Mouse (Mus musculus) megakaryocyte, embryonic 14.5 days (primary cell): ENCODE data around the gene Cask. TPM values are rescaled to one million over a fixed set of nuclear protein-coding genes. Genes with fewer than 3 reads are reported as not detected.

Experiments
- H3K27me3 ChIP-seq: replicated peaks from 2 replicates; pipeline ENCODE3; 2012; ENCODE audit warnings: inconsistent platforms
- H3K36me3 ChIP-seq: replicated peaks from 2 replicates; pipeline ENCODE3; 2012; ENCODE audit warnings: low read length, inconsistent platforms, mixed read lengths
- H3K4me1 ChIP-seq: 2 replicates; pipeline ENCODE4 v1.6.1; 2012; ENCODE audit warnings: inconsistent platforms
- H3K4me3 ChIP-seq: replicated peaks from 2 replicates; pipeline ENCODE3; 2012; ENCODE audit warnings: moderate library complexity, mild to moderate bottlenecking, inconsistent platforms
- H3K9me3 ChIP-seq: 2 replicates; pipeline ENCODE4 v1.6.1; 2012; ENCODE audit warnings: inconsistent platforms
- FLI1 ChIP-seq: IDR thresholded peaks from 2 replicates; pipeline ENCODE4 v1.6.1; 2012; ENCODE audit warnings: low read length, inconsistent platforms, mixed read lengths
- GATA1 ChIP-seq: IDR thresholded peaks from 3 replicates; pipeline ENCODE4 v1.6.1; 2012; ENCODE audit warnings: mixed read lengths, low read length, inconsistent platforms, borderline replicate concordance
- polyA plus RNA-seq: library from polyadenylated mRNA; stranded (reverse); fragments of >175 nt; gene quantifications from 2 replicates; pipeline ENCODE4 v1.2.3, GENCODE M21; 2012; ENCODE audit warnings: low replicate concordance; ENCODE audit not compliant: insufficient read depth

Cask gene
- polyA plus RNA-seq, 1 experiment, result 0.16 TPM

DNA sequence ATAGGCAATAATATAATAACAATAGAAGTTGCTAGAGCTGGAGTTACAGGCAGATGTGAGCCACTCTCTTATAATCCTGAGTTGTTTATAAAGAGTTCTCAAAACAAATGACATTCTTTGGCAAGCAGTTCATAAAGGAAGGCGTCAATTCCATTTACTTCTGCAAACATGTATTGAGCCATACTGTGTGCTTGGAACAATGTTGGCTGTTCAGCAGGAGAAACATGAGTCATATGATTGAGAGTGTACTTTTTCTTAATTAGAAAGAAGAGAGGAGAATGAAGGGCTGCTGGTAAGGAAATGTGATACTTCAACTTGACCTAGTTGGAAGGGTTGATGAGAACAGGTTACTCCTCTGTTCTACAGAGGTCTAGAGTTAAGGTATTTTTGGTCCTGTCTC is 368.6 kb downstream of the Cask start:
- no peak for TF ChIP-seq FLI1
- TF ChIP-seq GATA1, result no peak
- H3K36me3 ChIP-seq, result peaks cover 16% of the 10 kb centered on the region
- H3K9me3 ChIP-seq, result peaks cover 21% of the 10 kb centered on the region
- no peak overlapping the region for H3K4me3 ChIP-seq
- H3K4me1 ChIP-seq, result no peaks in the 10 kb centered on the region
- H3K27me3 ChIP-seq, result peaks cover 12% of the 10 kb centered on the region

DNA sequence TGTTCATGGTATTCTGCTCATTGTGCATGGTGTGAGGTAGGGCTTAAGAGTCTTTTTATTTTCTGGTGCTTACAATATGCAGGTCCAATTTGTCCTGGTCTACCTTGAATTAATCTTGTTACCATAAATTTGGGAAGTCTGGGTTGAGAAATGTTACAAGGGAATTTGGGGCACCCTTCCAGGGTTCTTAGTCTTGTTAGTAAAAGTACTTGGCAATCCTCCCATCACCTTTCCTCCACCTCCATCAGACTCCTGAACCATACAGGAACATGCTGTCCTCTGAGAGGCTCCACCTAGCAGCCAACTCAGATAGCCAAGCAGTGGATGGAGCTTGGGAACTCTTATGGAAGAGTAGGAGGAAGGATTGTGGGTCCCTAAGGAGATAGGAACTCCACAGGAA is 371.6 kb downstream of the Cask start:
- Histone ChIP-seq H3K36me3 (no peaks in the 10 kb centered on the region), H3K9me3 (peaks cover 6% of the 10 kb centered on the region; the same call in 1 of the 2 replicates), H3K27me3 (peaks cover 5% of the 10 kb centered on the region), H3K4me3 (no peak overlapping the region), H3K4me1 (peaks cover 4% of the 10 kb centered on the region; the same call in 1 of the 2 replicates)
- TF ChIP-seq GATA1, result no peak
- TF ChIP-seq FLI1, result no peak

DNA sequence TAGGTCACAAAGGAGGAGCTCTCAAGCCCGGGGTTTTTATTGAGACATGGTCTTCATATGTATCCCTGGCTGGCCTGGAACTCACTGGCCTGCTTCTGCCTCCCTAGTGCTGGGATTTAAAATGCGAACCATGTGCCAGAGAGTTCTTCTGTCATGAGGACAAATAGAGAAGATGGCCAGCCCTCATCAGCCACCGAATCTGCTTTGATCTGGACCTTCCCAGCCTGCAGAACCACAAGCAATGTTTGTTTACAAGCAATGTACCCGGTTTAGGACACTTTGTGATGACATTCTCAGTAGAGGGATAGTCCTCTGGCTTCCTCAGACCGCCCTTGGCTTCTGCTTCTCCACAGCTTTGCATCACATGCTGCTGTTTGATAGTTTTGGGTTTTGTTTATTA is 372.9 kb downstream of the Cask start:
- H3K4me3 ChIP-seq, result no peak overlapping the region
- peaks cover 3% of the 10 kb centered on the region for H3K27me3 ChIP-seq
- H3K4me1 ChIP-seq, result peaks cover 14% of the 10 kb centered on the region
- H3K36me3 ChIP-seq, result no peaks in the 10 kb centered on the region
- peaks cover 6% of the 10 kb centered on the region; the same call in 1 of the 2 replicates for H3K9me3 ChIP-seq
- no peak for TF ChIP-seq GATA1
- TF ChIP-seq FLI1, result no peak

DNA sequence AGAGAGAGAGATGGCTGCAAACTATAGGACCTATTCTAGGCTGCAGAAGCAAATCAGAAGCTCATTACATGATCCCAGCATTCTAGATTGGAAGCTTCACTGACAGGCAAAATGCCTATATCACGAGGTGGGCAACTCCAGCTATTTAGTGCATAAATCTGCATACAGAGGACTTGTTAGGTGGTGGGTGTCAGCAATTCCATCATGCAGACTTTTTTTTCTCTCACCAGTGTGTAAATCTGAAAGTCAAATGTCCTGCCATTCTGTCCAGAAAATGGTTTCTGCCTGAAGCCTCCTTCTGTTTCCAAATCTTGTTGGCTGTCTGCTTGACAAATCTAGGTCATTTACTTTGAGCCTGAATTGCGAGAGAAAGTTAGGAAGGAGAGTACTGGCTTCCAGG is 373.6 kb downstream of the Cask start:
- H3K4me1 ChIP-seq, result peaks cover 20% of the 10 kb centered on the region
- H3K4me3 ChIP-seq, result no peak overlapping the region
- H3K36me3 ChIP-seq, result no peaks in the 10 kb centered on the region
- H3K9me3 ChIP-seq, result peaks cover 6% of the 10 kb centered on the region; the same call in 1 of the 2 replicates
- TF ChIP-seq FLI1 (no peak), GATA1 (no peak)
- peaks cover 3% of the 10 kb centered on the region for H3K27me3 ChIP-seq

DNA sequence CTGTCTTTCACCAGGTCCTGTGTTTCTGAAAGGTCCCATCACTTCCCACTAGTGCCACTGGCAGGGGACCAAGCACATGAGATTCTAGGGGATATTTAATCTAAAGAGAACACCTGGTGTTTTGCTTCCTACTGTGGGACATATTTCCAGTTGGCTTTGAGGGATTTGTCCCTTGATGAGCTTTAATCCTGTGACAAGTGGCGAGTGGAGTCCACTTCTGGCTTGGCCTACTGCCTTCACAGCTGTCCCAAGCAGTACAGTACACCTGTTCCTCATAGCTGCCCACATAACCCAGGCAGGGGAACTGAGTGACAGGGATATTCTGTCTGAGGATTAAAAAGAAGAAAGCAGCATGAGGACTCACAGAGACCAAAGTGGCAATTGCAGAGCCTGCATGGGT is 375.8 kb downstream of the Cask start:
- TF ChIP-seq GATA1, result no peak
- TF ChIP-seq FLI1, result no peak
- H3K36me3 ChIP-seq, result no peaks in the 10 kb centered on the region

DNA sequence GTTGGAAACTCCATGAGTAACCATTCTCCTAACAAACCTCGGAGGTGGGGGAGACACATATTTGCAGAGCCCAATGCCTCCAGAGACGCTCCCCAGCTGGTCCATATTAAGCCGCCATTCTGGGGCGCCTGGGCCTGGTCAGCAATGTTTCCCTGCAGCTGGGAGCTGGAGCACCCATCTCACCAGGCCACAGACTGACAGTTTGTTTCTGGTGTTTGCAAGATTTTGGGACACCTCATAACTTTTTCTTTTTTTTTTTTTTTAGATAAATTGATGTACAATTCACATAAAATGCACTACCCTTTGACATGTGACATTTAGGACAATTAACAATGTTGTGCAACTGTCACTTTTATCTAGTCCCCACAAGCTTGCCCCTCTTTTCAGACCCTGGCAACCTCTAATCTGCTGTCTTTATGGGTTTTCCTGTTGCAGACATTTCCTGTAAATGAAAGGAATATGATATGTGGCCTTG is 378.4 kb downstream of the Cask start:
- H3K9me3 ChIP-seq, result peaks cover 6% of the 10 kb centered on the region; the same call in 1 of the 2 replicates
- H3K4me3 ChIP-seq, result no peak overlapping the region
- H3K36me3 ChIP-seq, result no peaks in the 10 kb centered on the region
- TF ChIP-seq FLI1 (no peak), GATA1 (no peak)
- peaks cover 49% of the 10 kb centered on the region for H3K4me1 ChIP-seq
- peaks cover 2% of the 10 kb centered on the region for H3K27me3 ChIP-seq

More for the DNA sequence above, 375.8 kb downstream of the Cask start:
- H3K4me3 ChIP-seq, result no peak overlapping the region
- peaks cover 32% of the 10 kb centered on the region for H3K4me1 ChIP-seq
- H3K27me3 ChIP-seq, result peaks cover 3% of the 10 kb centered on the region
- peaks cover 6% of the 10 kb centered on the region; the same call in 1 of the 2 replicates for H3K9me3 ChIP-seq

DNA sequence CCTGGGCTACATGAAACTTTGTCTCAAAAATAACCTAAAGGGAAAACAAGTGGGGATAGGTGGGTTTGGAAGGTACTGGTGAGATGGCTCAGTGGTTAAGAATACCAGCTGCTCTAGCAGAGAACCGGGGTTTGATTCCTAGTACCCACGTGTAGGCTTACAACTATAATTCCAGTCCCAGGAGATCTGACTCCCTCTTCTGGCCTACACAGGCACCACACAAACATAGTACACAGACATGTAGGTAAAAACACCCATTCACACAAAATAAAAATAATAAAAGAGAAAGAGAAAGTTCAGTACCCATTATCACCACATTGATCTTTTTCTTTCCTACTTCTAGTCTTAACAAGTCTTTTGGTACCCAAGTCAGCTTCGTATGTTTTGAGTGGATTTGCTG is 379.2 kb downstream of the Cask start:
- TF ChIP-seq GATA1 (no peak), FLI1 (no peak)
- peaks cover 7% of the 10 kb centered on the region; the same call in 1 of the 2 replicates for H3K9me3 ChIP-seq
- peaks cover 49% of the 10 kb centered on the region for H3K4me1 ChIP-seq
- H3K36me3 ChIP-seq, result no peaks in the 10 kb centered on the region
- H3K4me3 ChIP-seq, result no peak overlapping the region
- peaks cover 2% of the 10 kb centered on the region for H3K27me3 ChIP-seq

DNA sequence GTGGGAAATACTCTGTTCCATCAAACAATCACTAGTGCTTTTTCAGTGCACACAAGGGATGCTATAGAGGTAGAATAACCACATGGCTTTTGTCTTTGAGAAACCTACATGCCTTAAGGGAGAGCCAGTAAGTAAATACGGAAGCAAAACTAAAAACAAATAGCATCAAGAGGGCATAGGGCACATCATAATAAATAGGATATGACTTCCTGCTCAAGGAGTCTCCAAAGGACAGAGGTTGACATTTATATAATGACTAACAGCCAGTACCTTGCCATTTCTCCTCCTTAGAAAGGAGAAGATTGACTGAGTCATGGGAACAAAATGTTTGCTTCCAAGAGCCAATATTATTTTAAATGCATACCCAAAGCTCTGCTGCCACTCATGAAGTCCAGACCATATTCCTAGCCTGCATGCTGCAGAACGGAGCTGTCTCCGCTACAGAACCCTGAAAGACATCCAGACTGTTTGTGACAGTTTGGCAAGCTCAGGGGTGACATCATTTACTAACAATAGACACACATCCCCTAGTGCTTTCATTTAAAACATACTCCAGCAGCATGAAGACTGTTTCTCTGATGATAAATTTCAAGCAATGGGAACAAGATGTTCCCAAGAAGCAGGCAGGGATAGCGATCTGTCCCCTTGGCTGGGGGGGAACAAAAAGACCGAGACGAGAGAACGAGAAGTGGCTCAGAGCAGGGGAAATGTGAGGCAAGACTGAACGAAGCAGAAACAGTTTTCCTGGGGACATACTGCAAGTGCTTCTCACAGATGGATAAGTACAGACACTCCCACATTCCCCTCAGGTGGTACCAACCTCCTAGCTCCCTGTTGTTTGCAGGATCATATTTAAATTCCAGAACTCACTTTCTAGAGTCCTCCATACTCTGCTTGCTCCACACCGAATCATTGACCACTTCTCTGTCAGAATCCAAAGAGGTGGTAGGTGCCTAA is 381.7 kb downstream of the Cask start:
- peaks cover 9% of the 10 kb centered on the region for H3K9me3 ChIP-seq
- TF ChIP-seq GATA1 (no peak), FLI1 (no peak)

DNA sequence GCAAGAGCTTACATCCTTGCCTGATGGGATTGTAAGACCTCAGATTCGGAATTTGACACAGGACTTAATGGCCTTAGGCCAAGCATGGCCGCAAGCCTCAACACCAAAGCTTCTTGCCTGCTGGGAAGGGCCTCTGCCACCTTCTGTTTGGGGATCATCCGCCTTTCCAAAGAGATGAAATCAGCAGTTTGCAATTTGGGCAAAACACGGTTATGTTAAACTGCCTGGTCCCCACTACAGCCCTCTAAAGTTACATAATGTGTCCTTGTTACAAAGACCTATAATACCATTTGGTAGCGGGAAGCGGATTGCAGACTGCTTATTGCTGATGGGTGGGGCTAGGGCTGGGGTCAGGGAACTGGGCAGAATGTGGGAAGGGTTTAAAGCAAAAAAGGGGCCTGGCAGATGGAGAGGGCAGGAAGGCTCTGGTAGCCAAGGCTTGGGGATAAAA is 384.0 kb downstream of the Cask start:
- Histone ChIP-seq H3K36me3 (peaks cover 7% of the 10 kb centered on the region), H3K4me3 (no peak overlapping the region), H3K27me3 (peaks cover 9% of the 10 kb centered on the region), H3K4me1 (peaks cover 50% of the 10 kb centered on the region), H3K9me3 (peaks cover 9% of the 10 kb centered on the region)
- TF ChIP-seq FLI1 (no peak), GATA1 (no peak)

More for the DNA sequence above, 381.7 kb downstream of the Cask start:
- Histone ChIP-seq H3K4me1 (peaks cover 53% of the 10 kb centered on the region), H3K27me3 (peaks cover 6% of the 10 kb centered on the region), H3K4me3 (no peak overlapping the region), H3K36me3 (peaks cover 7% of the 10 kb centered on the region)

Other genes with a start within 250 kb of the Cask start
- gene Gpr34, start 219.3 kb downstream of the Cask start, polyA plus RNA-seq, result not detected in 2 replicates
- not detected in 2 replicates for gene Gpr82, start 190.0 kb downstream of the Cask start, polyA plus RNA-seq